Mouse (Mus musculus): ENCODE results near the gene Col18a1.

GRCm38 (mm10) chr10:77022301-77023130, 143.8 kb downstream of the Col18a1 start:
- TF ChIP-seq POLR2A (IDR thresholded peaks at IDR 0.05; ENCODE audit: borderline replicate concordance, extremely low read depth, low read depth, low read length) (no peak), CTCF (IDR thresholded peaks at IDR 0.05; ENCODE audit: insufficient read depth, low read length) (no peak)

Measured in lung, adult 2 months (tissue).